Mouse (Mus musculus) adrenal gland, postnatal 25 days (tissue): ENCODE results near the gene Olfr1204. TPM values are rescaled to one million over a fixed set of nuclear protein-coding genes. Genes with fewer than 3 reads are reported as not detected.

ENCODE experiments used
- DNase-seq: peaks from one replicate; pipeline ENCODE4 v3.0.0; 2021; ENCODE audit warnings: mixed read lengths
- long read RNA-seq: library from polyadenylated mRNA; stranded (forward); transcript quantifications from one replicate; pipeline ENCODE4 v2.0.0, GENCODE M21; 2021
- total RNA-seq: library from RNA; stranded (reverse); gene quantifications from 2 replicates; pipeline ENCODE4 v1.2.3, GENCODE M21; 2021

Gene Olfr1204
- not detected in 2 replicates for total RNA-seq
- long read RNA-seq, result 0 reads

DNA sequence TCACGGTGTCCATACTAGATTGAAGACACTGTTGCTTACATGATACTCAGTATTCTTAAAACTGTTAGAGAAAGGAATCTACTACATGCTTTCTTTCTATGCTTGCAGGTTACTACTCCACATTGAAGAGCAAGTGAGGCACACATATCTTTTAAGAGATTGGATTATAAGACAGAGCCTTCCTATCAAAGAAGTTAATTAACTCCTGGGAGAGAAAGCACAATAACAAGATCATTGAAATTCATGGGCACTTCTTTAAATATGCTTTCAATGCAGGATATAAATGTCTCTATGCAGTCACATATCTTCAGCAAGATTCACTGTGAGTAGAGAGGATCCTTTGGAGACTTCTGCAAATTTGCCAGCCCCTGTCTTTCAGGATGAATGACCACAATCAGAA is at the start of gene Olfr1204:
Olfr1204 (plus strand) TSS at position 301 of the 400 bp plus-strand sequence.
- no peak for DNase-seq

DNA sequence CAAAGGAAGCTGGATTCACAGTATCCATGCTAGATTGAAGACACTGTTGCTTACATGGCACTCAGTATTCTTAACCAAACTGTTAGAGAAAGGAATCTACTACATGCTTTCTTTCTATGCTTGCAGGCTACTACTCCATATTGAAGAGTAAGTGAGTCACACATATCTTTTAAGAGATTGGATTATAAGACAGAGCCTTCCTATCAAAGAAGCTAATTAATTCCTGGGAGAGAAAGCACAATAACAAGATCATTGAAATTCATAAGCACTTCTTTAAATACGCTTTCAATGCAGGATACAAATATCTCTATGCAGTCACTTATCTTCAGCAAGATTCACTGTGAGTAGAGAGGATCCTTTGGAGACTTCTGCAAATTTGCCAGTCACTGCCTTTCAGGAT is 34.9 kb upstream of the Olfr1204 start, which contains the start of gene Olfr1202:
Olfr1202 (plus strand) TSS at position 301 of the 400 bp plus-strand sequence.
- DNase-seq, result no peak

DNA sequence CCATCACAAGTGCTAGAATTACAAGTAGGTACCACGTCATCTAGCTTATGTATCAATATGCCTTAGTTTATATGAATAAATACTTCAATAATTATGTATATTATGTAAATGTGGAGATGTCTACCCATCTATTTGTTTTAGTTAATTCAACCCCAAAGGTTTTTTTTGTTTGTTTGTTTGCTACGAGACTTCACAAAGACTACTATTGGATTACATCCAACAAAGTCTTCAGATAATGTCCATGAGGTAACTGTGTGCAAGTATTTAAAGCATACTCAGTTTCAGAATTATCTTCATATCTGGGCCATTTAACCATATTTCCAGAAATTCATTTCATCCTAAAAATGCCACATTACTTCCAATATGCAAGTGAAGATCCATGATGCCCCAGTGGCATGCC is 19.7 kb upstream of the Olfr1204 start, which contains the start of gene Olfr1205:
Olfr1205 (plus strand) TSS at position 301 of the 400 bp plus-strand sequence.
- no peak for DNase-seq

DNA sequence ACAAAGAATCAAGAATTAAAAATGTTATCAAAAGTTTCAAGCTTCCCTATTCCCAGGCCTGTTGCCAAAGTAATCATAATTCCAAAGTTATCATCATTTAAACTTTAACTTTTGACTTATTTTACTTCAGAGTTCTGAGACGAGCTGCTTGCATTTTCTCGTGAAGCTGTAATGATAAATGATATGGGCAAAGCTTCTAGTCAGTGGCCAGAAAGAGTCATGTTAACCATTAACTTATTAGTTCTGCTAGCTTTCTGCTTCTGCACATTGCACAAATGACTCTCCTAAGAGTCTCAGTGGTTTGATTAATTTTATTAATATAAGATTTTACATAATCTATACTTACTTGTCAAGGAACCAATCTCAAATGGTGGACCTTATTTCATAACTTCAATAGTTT is 10.6 kb upstream of the Olfr1204 start:
- no peak for DNase-seq

DNA sequence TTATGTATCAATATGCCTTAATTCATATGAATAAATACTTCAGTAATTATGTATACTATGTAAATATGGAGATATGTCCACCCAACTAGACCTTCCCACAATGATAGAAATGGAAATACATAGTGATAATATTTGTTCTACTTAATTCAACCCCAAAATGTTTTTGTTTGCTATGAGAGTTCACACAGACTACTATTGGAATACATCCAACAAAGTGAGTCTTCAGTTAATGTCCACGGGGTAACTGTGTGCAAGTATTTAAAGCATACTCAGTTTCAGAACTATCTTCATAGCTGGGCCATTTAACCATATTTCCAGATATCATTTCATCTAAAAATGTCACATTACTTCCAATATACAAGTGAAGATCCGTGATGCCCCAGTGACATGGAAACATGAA is 13.8 kb downstream of the Olfr1204 start, which contains the start of gene Olfr1206:
Olfr1206 (plus strand) TSS at position 301 of the 400 bp plus-strand sequence.
- DNase-seq, result no peak

DNA sequence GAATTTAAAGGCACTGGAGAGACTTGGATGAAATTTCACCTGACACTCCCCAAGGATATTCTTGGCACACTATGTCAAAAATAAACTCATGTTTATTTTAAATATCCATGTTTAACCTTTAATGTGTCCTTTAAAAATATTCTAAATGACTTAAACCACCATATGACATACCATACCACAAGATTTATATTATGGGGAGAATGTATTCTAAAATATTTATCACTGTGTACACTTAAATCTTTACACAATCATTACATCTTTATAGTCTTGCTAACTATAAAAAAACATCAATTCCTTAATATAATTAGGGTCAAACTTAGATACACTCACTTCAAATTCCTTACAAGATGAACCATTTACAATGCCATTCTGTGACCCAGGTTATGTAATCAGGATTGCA is 53.1 kb downstream of the Olfr1204 start, which contains the start of gene Olfr1208:
Olfr1208 (minus strand) TSS at position 101 of the 400 bp plus-strand sequence.
- DNase-seq, result no peak

Other genes starting within 250 kb of the Olfr1204 start
- not detected in 2 replicates for gene Olfr1191-ps1, start 208.8 kb upstream of the Olfr1204 start, total RNA-seq
- not detected in 2 replicates for gene Olfr1192-ps1, start 200.8 kb upstream of the Olfr1204 start, total RNA-seq
- gene Olfr1193, start 173.7 kb upstream of the Olfr1204 start, total RNA-seq, result not detected in 2 replicates
- gene Olfr1195, start 160.1 kb upstream of the Olfr1204 start, total RNA-seq, result not detected in 2 replicates
- gene Olfr1196, start 144.7 kb upstream of the Olfr1204 start, total RNA-seq, result not detected in 2 replicates
- gene Olfr1197, start 116.9 kb upstream of the Olfr1204 start, total RNA-seq, result not detected in 2 replicates
- gene Olfr1198, start 97.9 kb upstream of the Olfr1204 start, total RNA-seq, result not detected in 2 replicates
- gene Olfr1199, start 88.8 kb upstream of the Olfr1204 start, total RNA-seq, result not detected in 2 replicates
- not detected in 2 replicates for gene Olfr1200, start 78.8 kb upstream of the Olfr1204 start, total RNA-seq
- gene Olfr1201, start 56.3 kb upstream of the Olfr1204 start, total RNA-seq, result not detected in 2 replicates
- not detected in 2 replicates for gene Olfr1202, start 34.8 kb upstream of the Olfr1204 start, total RNA-seq
- gene Olfr1205, start 19.6 kb upstream of the Olfr1204 start, total RNA-seq, result not detected in 2 replicates
- not detected in 2 replicates for gene Olfr1206, start 13.9 kb downstream of the Olfr1204 start, total RNA-seq
- not detected in 2 replicates for gene Olfr1208, start 53.0 kb downstream of the Olfr1204 start, total RNA-seq
- gene Olfr1209, start 65.9 kb downstream of the Olfr1204 start, total RNA-seq, result not detected in 2 replicates
- gene Olfr1211, start 88.8 kb downstream of the Olfr1204 start, total RNA-seq, result not detected in 2 replicates
- gene Olfr1212, start 104.7 kb downstream of the Olfr1204 start, total RNA-seq, result not detected in 2 replicates
- not detected in 2 replicates for gene Gm13762, start 131.0 kb downstream of the Olfr1204 start, total RNA-seq
- gene Olfr1214, start 143.4 kb downstream of the Olfr1204 start, total RNA-seq, result not detected in 2 replicates
- gene Olfr1215, start 157.7 kb downstream of the Olfr1204 start, total RNA-seq, result not detected in 2 replicates
- not detected in 2 replicates for gene Olfr1216, start 169.0 kb downstream of the Olfr1204 start, total RNA-seq
- not detected in 2 replicates for gene Olfr1217, start 182.8 kb downstream of the Olfr1204 start, total RNA-seq
- gene Olfr1218, start 211.9 kb downstream of the Olfr1204 start, total RNA-seq, result not detected in 2 replicates
- gene Olfr1219, start 234.2 kb downstream of the Olfr1204 start, total RNA-seq, result not detected in 2 replicates